Mouse (Mus musculus): ENCODE data around the gene Hnrnpul1. TPM values are rescaled to one million over a fixed set of nuclear protein-coding genes. Genes with fewer than 3 reads are reported as not detected.

The Hnrnpul1 gene
- total RNA-seq, 1 experiment from 2014 or later, result 137 TPM

DNA sequence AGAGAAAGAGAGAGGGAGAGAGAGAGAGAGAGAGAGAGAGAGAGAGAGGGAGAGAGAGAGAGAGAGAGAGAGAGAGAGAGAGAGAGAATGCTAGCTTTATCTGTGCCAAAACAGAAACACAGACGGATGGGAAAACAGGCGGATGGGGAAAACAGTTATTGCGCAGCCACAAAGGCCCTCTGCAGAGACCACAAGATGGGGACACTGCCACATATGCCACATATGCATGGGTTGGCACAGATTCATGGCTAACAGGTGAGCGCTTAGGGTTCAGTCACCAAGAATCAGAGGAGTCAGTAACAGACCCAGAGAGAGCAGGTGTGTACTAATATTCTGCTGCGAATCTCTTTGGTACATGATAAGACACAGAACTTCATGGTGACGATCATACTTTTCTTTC is 28.2 kb upstream of the Hnrnpul1 start:
- ATAC-seq (replicated peaks in 1 of 2; ENCODE audit: insufficient read depth in 1 of 2, low FRiP score in 2 of 2, low TSS enrichment in 1 of 2, low read depth in 1 of 2, poor library complexity in 2 of 2, severe bottlenecking in 2 of 2), result peak in 1 of 2 experiments; percentile 37; a peak in 2 of 4 replicates

DNA sequence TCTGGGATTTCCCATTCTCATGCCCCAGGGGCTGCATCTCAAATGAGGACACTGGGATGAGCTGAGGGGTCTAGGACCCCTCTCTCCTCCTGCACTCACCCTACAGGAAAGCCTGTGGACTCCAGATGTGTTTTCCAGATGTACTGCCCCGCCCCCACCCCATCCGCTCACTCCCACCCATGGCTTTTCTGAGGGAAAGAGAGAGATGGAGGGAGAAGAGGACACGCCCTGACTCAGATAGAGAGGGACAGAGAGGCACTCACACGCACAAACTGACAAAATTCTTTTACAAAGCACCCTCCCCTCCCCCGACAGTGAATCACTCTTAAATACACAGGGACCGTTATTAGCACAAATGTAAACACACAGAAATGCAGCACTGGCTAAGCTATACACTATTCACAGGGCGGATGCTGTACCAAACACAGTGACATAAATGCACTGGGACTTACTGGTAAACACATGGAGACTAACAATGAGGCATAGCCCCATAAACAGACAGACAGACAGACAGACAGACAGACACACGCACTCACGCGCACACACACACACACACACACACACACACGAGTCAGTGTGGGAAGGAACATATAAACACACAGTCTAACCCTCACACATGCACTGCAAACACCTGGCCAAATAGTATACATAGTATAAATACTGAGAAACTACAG is 27.5 kb upstream of the Hnrnpul1 start:
- no peak for ATAC-seq (replicated peaks in 1 of 2; ENCODE audit: insufficient read depth in 1 of 2, low FRiP score in 2 of 2, low TSS enrichment in 1 of 2, low read depth in 1 of 2, poor library complexity in 2 of 2, severe bottlenecking in 2 of 2)

DNA sequence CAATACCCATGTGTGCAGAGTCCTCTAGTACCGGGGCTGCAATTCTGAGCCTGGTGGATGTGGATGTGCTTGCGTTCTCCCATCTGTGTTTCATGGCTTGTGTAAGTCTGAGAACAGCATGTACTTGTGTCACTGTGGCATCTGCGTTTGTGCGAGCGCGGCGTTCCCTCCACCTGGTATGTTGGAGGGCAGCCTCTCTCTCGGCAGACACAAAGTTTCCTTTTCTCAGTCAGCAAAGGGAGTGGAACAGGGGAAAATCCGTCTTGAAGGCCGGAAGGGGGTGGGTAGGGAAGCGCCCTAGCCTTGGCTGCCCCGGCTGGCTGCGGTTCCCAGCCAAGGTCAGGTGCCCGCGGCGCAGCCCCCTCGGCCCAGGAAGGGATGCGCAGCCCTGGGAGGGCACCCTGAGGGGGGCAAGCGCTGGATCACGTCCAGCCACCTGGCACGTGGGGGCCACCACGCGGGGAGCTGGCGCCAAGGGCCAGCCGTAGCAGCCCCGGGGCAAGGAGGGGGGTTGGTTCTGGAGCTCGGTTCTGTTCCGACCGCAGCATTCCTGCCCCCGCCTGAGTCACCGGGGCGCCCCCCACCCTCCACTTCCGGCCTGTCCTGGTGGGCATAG is 26.9 kb upstream of the Hnrnpul1 start:
- ATAC-seq (replicated peaks in 1 of 2; ENCODE audit: insufficient read depth in 1 of 2, low FRiP score in 2 of 2, low TSS enrichment in 1 of 2, low read depth in 1 of 2, poor library complexity in 2 of 2, severe bottlenecking in 2 of 2), result peak; percentile 33 to 37; a peak in 3 of 4 replicates

DNA sequence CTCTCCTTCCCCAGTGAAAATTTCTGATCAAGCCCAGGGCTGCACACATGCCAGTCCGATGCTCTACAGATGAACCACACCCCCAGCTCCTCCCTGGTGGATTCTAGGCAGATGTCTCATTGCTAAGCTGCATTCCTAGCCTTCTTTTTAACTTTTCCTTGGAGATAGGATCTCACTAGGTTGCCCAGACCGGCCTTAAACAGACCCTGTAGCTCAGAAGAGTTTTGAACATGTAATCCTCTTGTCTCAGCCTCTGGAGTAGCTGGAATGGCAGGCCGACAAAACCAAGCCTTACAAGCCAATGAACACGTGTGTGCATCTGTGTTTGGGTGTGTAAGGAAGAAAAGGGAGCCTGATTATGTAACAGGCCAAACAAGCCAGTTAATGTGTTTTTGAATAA is 26.2 kb upstream of the Hnrnpul1 start:
- ATAC-seq (replicated peaks in 1 of 2; ENCODE audit: insufficient read depth in 1 of 2, low FRiP score in 2 of 2, low TSS enrichment in 1 of 2, low read depth in 1 of 2, poor library complexity in 2 of 2, severe bottlenecking in 2 of 2), result no peak

DNA sequence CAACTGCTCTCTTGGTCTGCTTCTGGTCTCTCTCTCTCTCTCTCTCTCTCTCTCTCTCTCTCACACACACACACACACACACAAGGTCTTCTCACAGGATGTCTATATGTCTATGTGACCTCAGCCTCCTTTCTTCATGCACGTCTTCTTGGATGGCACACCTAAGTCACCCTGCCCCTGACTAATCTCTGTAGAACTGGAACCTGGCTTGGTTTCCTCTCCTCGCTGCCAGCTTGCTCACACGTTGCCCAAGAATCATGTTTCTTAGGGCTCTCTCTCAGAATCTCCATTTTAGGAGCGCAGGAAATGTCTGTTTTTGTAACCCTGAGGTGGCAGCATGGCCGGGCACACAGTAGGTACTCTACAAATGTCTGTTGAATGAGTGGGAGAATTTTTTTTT is 25.5 kb upstream of the Hnrnpul1 start:
- ATAC-seq (replicated peaks in 1 of 2; ENCODE audit: insufficient read depth in 1 of 2, low FRiP score in 2 of 2, low TSS enrichment in 1 of 2, low read depth in 1 of 2, poor library complexity in 2 of 2, severe bottlenecking in 2 of 2), result no peak

DNA sequence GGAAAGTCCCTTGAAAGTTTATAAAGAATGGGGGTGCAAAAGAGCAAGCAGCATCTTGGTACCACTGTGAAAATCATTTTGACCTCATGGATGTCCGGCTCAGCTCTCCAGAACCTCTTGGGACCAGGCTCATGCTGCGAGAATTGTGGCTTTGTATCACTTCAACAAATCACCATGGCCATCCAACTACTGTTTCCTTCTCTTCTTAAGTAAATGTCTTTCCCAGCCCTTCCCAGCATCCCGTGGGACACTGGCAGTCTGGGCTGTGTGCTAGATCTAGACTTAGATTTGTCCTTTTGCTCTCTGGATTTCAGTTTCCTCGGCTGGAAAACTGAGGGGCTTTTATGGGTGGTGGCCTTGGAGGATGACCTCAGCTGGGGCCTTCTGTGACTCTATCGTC is 13.7 kb upstream of the Hnrnpul1 start:
- ATAC-seq (replicated peaks in 1 of 2; ENCODE audit: insufficient read depth in 1 of 2, low FRiP score in 2 of 2, low TSS enrichment in 1 of 2, low read depth in 1 of 2, poor library complexity in 2 of 2, severe bottlenecking in 2 of 2), result no peak

DNA sequence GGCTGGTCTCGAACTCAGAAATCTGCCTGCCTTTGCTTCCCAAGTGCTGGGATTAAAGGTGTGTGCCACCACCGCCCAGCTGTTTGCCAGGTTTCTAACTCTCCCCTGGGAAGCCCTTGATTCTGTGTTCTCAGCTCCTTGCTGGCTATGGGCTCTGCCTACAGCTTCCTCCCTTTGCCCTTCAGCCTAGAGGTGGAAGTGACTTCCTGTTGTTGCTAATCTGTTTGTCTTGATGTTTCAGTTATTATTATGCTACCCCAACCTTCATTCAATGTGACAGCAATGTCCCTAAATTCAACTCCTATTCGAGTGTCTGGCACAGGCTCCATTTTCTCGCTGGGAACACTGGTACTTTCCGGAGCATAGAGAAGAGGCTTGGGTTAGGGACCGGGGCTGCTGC is 11.6 kb upstream of the Hnrnpul1 start:
- ATAC-seq (replicated peaks in 1 of 2; ENCODE audit: insufficient read depth in 1 of 2, low FRiP score in 2 of 2, low TSS enrichment in 1 of 2, low read depth in 1 of 2, poor library complexity in 2 of 2, severe bottlenecking in 2 of 2), result no peak

DNA sequence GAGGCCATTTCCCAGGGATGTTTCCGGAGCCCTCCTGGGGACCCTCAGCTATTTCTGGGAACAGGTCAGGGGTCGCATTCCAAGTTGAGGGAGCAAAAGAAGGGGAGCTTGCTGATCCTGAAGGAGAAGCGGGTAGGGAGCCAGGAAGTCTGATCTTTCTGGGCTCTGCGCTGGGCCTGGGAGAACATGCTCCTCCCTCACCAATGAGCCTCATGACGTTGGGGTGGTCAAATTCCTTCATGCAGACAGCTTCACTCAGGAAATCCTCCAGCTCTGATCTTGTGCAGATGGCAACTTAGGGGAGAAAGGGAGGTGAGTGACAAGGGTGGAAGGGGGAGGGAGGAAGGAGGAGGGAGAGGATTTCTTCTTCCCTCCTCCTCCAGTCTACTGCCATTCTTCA is 9.7 kb upstream of the Hnrnpul1 start:
- peak; percentile 28 to 49; a peak in 2 of 4 replicates for ATAC-seq (replicated peaks in 1 of 2; ENCODE audit: insufficient read depth in 1 of 2, low FRiP score in 2 of 2, low TSS enrichment in 1 of 2, low read depth in 1 of 2, poor library complexity in 2 of 2, severe bottlenecking in 2 of 2)

DNA sequence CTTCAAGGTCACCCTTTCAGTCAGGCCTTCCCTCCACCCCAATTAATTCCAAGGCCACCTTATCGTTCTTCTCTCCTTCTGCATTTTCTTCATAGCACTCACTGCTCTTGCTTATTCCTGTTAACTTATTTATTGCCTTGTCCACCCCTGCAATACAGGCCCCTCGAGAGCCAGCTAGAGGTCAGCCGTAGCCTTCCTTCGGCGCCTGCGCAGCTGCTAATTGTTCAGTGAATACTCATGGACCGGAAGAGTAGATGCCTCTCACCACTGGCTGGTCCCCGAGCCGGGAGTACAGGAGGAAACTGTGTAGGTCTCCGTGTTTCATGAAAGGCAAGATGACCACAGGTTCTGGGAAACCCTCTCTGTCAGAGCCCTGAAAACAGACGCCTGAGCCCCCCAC is 9.1 kb upstream of the Hnrnpul1 start:
- no peak for ATAC-seq (replicated peaks in 1 of 2; ENCODE audit: insufficient read depth in 1 of 2, low FRiP score in 2 of 2, low TSS enrichment in 1 of 2, low read depth in 1 of 2, poor library complexity in 2 of 2, severe bottlenecking in 2 of 2)

DNA sequence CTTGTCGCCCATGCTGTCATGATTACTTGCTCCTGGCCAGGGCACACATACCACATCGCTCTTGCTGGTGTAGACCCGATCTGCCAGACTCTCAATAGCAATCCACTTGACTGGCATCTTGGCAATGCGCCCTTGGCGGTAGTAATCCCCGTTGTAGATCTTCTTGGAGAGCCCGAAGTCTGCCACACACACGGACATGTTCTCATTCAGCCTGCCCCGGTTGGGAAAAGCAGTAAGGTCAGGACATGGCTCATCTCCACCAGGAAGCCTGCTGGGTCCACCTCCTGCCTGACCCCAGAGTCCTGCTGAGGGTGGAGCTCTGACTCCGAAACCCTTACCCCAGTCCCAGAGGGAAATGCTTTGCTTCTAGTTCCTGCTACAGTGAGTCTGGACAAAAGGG is 6.8 kb upstream of the Hnrnpul1 start:
- ATAC-seq (replicated peaks in 1 of 2; ENCODE audit: insufficient read depth in 1 of 2, low FRiP score in 2 of 2, low TSS enrichment in 1 of 2, low read depth in 1 of 2, poor library complexity in 2 of 2, severe bottlenecking in 2 of 2), result no peak

DNA sequence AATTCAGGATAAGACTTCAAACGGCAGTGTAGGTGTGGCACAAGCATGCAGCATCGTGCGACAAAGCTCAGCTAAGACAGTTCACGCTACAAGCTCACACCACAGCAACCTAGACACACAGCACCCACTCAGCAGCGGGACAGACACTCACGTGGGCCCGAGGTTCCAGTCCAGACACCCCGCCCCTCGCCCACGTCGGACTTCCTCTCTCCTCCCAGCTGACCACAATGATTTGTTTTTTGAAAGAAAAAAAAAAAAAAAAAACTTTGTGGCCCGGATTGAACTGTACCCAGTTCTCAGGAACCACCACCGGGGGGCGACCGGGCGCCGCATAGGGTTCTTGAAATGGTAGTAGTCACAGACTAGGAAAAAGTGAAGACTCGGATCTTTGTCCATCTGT is 1.5 kb upstream of the Hnrnpul1 start:
- ATAC-seq (replicated peaks in 1 of 2; ENCODE audit: insufficient read depth in 1 of 2, low FRiP score in 2 of 2, low TSS enrichment in 1 of 2, low read depth in 1 of 2, poor library complexity in 2 of 2, severe bottlenecking in 2 of 2), result peak; percentile 69 to 79

DNA sequence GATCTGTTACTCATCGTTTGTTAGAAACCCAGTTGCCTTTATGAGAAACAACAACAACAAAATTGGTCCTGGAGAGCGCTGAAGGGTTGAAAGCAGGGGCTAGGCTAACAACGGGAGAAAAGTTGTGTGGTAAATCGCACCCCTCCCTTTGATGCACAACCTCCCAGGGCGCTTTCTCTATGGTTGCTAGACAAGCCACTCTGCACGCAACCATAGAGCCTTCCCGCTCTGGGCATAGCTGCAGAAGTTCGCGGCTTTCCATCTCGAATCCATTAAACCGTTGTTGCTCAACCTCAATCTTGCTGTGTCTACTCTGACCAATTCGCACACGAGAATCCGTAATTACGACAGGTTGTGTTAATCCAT is 894 bp upstream of the Hnrnpul1 start:
- peak; percentile 15 to 43; a peak in 3 of 4 replicates for ATAC-seq (replicated peaks in 1 of 2; ENCODE audit: insufficient read depth in 1 of 2, low FRiP score in 2 of 2, low TSS enrichment in 1 of 2, low read depth in 1 of 2, poor library complexity in 2 of 2, severe bottlenecking in 2 of 2)

DNA sequence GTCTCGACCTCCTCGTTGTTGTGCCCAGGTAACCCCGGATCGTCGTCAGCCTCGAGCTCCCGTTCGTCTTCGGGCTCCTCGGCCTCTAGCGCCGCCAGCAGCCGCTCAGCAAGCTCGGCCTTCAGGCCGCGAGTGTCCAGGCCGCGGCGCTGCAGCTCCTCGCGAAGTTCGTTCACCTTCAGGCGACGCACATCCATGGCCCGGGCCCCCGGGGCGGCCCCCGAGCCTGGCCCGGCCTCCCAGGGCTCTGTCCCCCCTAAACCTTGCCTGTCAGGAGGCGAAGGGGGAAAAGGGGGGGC is 169 bp downstream of the Hnrnpul1 start:
- ATAC-seq (replicated peaks in 1 of 2; ENCODE audit: insufficient read depth in 1 of 2, low FRiP score in 2 of 2, low TSS enrichment in 1 of 2, low read depth in 1 of 2, poor library complexity in 2 of 2, severe bottlenecking in 2 of 2), result no peak; a peak in 1 of 4 replicates

DNA sequence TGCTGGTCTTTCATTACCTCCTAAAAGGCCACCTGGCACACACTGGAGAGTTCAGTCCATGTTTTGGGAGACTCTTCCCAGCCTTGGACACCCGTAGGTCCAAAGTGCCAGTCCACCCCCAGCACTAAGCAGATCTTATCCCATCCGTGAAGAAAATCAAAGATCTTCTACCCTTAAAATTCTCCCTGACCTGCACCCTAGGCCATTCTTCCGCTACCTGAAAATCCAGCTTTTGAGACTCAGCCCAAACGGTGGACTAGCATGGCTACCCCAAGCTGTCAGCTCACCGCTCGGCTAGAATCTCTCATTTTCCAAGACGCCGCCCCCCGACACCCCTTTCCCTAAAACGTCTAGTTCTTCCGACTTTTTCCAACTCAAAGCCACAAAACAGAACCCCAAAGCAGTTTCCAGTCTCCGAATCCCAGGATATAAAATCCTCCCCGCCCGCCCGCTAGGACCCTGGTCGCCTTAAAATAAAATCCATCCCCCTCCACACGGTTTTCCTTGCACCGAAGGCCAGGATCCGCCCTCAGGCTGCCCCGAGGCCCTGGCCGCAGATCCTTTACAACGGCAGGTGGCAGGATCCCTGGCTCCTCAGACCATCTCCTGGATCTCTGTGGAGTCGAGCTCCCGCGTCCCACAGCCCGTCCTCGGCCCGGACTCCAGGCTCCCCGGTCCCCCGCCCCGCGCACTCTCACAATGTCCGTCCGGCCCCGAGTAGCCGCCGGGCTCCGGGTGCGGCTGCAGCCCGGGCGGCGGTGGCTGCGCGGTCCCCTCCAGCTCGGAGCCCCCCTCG is 716 bp downstream of the Hnrnpul1 start:
- ATAC-seq (replicated peaks in 1 of 2; ENCODE audit: insufficient read depth in 1 of 2, low FRiP score in 2 of 2, low TSS enrichment in 1 of 2, low read depth in 1 of 2, poor library complexity in 2 of 2, severe bottlenecking in 2 of 2), result no peak

DNA sequence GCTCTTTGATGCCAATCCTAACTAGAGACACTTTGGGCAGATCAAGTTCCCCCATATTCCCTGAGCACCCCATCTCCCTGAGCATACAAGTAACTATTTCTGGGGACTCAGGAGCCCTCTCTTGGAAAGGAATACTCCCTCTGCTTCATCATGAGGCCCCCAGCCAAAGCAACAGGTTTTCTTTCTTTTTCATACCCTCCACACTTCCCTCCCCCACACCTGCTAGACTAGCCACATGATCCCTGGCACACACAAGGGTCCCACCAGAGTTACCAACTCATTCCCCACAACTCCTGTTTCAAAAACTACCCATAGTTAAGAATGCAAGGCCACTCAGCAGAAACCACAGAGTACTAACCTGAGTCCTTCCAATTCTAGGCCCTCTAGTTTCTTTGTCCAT is 1.5 kb downstream of the Hnrnpul1 start:
- no peak for ATAC-seq (replicated peaks in 1 of 2; ENCODE audit: insufficient read depth in 1 of 2, low FRiP score in 2 of 2, low TSS enrichment in 1 of 2, low read depth in 1 of 2, poor library complexity in 2 of 2, severe bottlenecking in 2 of 2)

DNA sequence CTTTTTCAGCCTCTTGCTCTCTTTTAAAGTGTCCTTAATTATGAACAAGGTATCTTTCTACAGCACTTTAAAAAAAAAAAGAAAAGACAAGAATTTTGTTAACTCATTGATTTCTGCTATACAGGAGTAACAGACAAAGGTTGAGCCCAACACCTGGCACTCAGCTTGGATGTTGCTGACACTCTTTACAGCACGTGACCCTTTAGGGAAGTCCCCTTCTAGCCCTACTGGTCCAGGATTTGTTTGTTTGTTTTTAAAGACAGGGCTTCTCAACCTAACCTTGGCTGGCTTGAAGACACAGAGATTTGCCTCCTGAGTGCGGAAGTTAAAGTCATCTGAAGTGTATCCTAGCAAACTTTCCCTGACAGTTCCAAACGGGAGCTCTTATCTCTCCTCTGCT is 7.7 kb downstream of the Hnrnpul1 start:
- no peak for ATAC-seq (replicated peaks in 1 of 2; ENCODE audit: insufficient read depth in 1 of 2, low FRiP score in 2 of 2, low TSS enrichment in 1 of 2, low read depth in 1 of 2, poor library complexity in 2 of 2, severe bottlenecking in 2 of 2)

DNA sequence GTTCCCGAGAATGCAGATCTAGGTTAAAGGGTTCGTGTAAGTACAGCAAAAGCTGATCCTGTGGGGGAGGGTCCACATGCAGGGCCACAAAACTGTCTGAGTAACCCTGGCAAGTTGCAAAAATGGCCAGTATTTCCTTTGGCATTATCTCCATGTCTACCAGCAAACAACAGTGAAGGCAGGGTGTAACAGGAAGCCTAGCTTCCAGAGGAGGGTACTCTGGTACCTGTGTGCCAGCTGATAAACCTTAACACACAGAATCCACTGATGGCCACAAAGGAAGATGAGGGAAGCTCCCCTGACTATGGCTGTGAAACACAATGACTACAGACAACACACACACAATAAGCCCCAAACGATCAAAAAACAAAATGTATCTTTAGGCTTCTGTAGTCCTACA is 16.3 kb downstream of the Hnrnpul1 start:
- ATAC-seq (replicated peaks in 1 of 2; ENCODE audit: insufficient read depth in 1 of 2, low FRiP score in 2 of 2, low TSS enrichment in 1 of 2, low read depth in 1 of 2, poor library complexity in 2 of 2, severe bottlenecking in 2 of 2), result no peak

DNA sequence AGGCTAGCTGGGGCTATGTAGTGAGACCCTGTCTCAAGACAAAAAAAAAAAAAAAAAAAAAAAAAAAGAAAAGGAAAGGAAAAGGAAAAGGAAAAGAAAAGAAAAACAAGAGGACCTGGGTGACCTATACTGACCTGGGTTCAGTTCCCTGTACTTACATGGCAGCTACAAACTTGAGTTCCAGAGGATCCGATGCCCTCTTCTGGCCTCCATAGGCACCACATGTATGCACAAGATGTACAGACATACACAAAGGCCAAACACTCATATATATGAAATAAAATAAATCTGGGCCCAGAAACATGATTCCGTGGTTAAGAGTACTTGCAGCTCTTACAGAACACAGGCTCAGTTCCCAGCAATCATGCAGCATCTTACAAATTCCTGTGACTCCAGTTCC is 17.6 kb downstream of the Hnrnpul1 start:
- ATAC-seq (replicated peaks in 1 of 2; ENCODE audit: insufficient read depth in 1 of 2, low FRiP score in 2 of 2, low TSS enrichment in 1 of 2, low read depth in 1 of 2, poor library complexity in 2 of 2, severe bottlenecking in 2 of 2), result no peak

DNA sequence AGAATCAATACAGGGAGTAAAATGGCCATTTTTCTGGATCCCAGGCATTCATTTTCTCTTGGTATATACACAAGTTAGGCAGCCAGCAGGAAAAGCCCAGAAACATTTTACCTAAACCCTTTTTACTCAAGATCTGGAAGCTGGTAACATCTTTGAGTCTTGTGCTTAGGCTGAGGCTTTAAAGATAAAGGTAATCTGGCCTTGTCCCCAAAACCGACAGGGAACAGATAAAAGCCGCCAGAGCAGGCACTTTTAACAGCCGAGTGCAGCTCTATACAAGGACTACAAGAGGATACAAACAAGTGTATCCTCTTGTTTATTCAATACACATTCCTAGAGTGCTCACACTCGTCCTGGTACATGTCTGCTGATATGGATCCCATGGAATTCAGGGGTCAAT is 19.6 kb downstream of the Hnrnpul1 start:
- ATAC-seq (replicated peaks in 1 of 2; ENCODE audit: insufficient read depth in 1 of 2, low FRiP score in 2 of 2, low TSS enrichment in 1 of 2, low read depth in 1 of 2, poor library complexity in 2 of 2, severe bottlenecking in 2 of 2), result no peak
